8 mouse cellular contexts compared by ENCODE assay signal in the genomic region with DNA sequence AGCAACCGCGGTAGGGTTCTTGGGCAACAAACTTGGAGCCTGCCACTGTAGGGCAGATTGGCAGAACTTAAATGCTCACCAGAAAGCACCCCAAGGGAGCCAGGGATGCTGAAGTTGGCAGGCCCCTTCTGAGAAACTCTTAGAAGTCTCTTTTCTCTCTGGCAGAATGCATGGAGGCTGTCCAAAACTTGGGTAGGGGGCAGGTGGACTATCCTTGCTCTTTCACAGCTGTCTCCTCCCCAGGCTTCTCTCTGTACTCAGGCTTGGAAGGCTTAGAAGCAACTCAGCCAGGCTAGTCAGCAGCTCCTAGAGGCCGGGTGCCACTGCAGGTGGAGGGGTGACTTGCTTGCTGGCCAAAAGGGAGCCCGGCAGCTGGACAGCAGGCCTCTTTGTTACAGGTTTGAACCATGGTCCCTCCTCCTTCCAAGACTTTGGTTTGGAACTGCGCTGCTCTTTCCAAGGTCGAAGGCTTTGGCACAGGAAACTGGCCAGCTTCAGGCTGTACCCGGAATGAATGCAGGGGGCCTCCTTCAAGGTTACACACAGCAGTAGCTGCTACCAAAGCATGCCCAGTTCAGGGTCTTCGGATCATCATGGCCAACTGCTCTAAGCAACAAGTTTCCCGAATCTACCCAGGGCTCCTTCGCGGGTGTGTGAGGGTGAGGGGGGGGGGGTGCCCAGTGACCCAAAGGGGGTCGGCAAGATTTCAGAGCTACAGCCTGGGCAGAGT. TPM values are rescaled to one million over a fixed set of nuclear protein-coding genes. Genes with fewer than 3 reads are reported as not detected.
DNase-seq lines count a peak whose midpoint lies in the region; ATAC-seq lines count a peak whose summit lies in the region.

Gene Als2cl, plus strand, starts transcription at position 680 of the 730 bp plus-strand sequence.

- H3K36me3 ChIP-seq in forebrain, embryonic 12.5 days (replicated peaks): no peaks in the 10 kb centered on the region
- H3K36me3 ChIP-seq in hindbrain, embryonic 11.5 days (ENCODE audit: control insufficient read depth, insufficient read depth, low read length): no peaks in the 10 kb centered on the region
- no peaks in the 10 kb centered on the region for H3K36me3 ChIP-seq in midbrain, embryonic 16.5 days (ENCODE audit: control insufficient read depth, insufficient read depth, low read length)

- peak within 1 kb of the TSS; percentile 75 for H3K4me2 ChIP-seq in forebrain, embryonic 12.5 days
- peak within 1 kb of the TSS; percentile 83 for H3K4me2 ChIP-seq in hindbrain, embryonic 11.5 days (replicated peaks; ENCODE audit: low read depth, low read length)
- peak within 1 kb of the TSS; percentile 88 for H3K4me2 ChIP-seq in midbrain, embryonic 16.5 days (ENCODE audit: low read length)

- WGBS in forebrain, embryonic 12.5 days: 15% methylated on average over 12 of the region's 12 CpGs
- 13% methylated on average over 12 of the region's 12 CpGs for WGBS in hindbrain, embryonic 11.5 days
- 12% methylated on average over 12 of the region's 12 CpGs for WGBS in midbrain, embryonic 16.5 days

- peaks cover 22% of the 10 kb centered on the region for H3K4me1 ChIP-seq in forebrain, embryonic 12.5 days
- H3K4me1 ChIP-seq in hindbrain, embryonic 11.5 days (replicated peaks; ENCODE audit: control insufficient read depth, insufficient read depth, low read length): peaks cover 17% of the 10 kb centered on the region
- peaks cover 21% of the 10 kb centered on the region for H3K4me1 ChIP-seq in midbrain, embryonic 16.5 days (ENCODE audit: control insufficient read depth, insufficient read depth, low read length)

- H3K27me3 ChIP-seq in forebrain, embryonic 12.5 days: peaks cover 61% of the 10 kb centered on the region
- H3K27me3 ChIP-seq in hindbrain, embryonic 11.5 days (ENCODE audit: control insufficient read depth, insufficient read depth, low read length): peaks cover 34% of the 10 kb centered on the region
- H3K27me3 ChIP-seq in midbrain, embryonic 16.5 days (ENCODE audit: control insufficient read depth, insufficient read depth, low read depth, low read length): peaks cover 31% of the 10 kb centered on the region

- peak; percentile 27 for DNase-seq in embryo, embryonic 10.5 days (ENCODE audit: low spot score)
- DNase-seq in embryo, embryonic 11 days: no peak
- peak; percentile 29 for DNase-seq in Muller cell, postnatal 12 days (ENCODE audit: inconsistent ontology term)
- no peak for DNase-seq in hindbrain, embryonic 11.5 days (ENCODE audit: low spot score)
- DNase-seq in layer of hippocampus, postnatal 10 days (ENCODE audit: low spot score in 2 of 2): peak; percentile 51 to 53

- peak within 1 kb of the TSS; percentile 27; the same call in 1 of the 2 replicates for H3K9ac ChIP-seq in forebrain, embryonic 12.5 days
- 0 out of 2 replicates have a peak within 1 kb of the TSS, but pooled peaks have one; percentile 27 for H3K9ac ChIP-seq in hindbrain, embryonic 11.5 days (ENCODE audit: low read depth, low read length)
- peak within 1 kb of the TSS; percentile 67 for H3K9ac ChIP-seq in midbrain, embryonic 16.5 days (ENCODE audit: low read depth, low read length)

- no peak for ATAC-seq in forebrain, embryonic 12.5 days (ENCODE audit: low FRiP score)
- no peak for ATAC-seq in hindbrain, embryonic 11.5 days (ENCODE audit: low FRiP score)
- ATAC-seq in midbrain, embryonic 16.5 days: 0 out of 2 replicates have a peak, but pooled peaks have one; percentile 16
- no peak for ATAC-seq in megakaryocyte-erythroid progenitor cell, adult 5-6 weeks (replicated peaks; ENCODE audit: low FRiP score, low TSS enrichment, poor library complexity, severe bottlenecking)

- no peaks in the 10 kb centered on the region for H3K9me3 ChIP-seq in forebrain, embryonic 12.5 days
- H3K9me3 ChIP-seq in hindbrain, embryonic 11.5 days (ENCODE audit: control insufficient read depth, low read length): no peaks in the 10 kb centered on the region
- no peaks in the 10 kb centered on the region for H3K9me3 ChIP-seq in midbrain, embryonic 16.5 days (replicated peaks; ENCODE audit: control insufficient read depth, low read length, poor library complexity, severe bottlenecking)

- peak within 1 kb of the TSS; percentile 50 for H3K4me3 ChIP-seq in forebrain, embryonic 12.5 days (replicated peaks)
- H3K4me3 ChIP-seq in hindbrain, embryonic 11.5 days (ENCODE audit: low read depth, low read length): peak within 1 kb of the TSS; percentile 48
- H3K4me3 ChIP-seq in midbrain, embryonic 16.5 days (ENCODE audit: low read depth, low read length): peak within 1 kb of the TSS; percentile 55

- H3K27ac ChIP-seq in forebrain, embryonic 12.5 days: no peak within 1 kb of the TSS
- no peak within 1 kb of the TSS for H3K27ac ChIP-seq in hindbrain, embryonic 11.5 days (ENCODE audit: low read depth, low read length)
- no peak within 1 kb of the TSS for H3K27ac ChIP-seq in midbrain, embryonic 16.5 days (ENCODE audit: low read length)

RNA-seq across cellular contexts. Expression of gene Als2cl, which starts in this region (rescaled TPM):
- polyA plus RNA-seq in forebrain, embryonic 12.5 days (2016; fragmentation: Nextera tagmentation; extraction: Ambion mirVana): 1.2 and 1.7 TPM in 2 replicates
- polyA plus RNA-seq in hindbrain, embryonic 11.5 days (2014; fragmentation: Nextera tagmentation; extraction: Ambion mirVana): 1.0 and 1.1 TPM in 2 replicates
- 10 to 100 TPM; 11.6 to 15.4 TPM for total RNA-seq in layer of hippocampus, postnatal 10 days (2021)
- polyA plus RNA-seq in midbrain, embryonic 16.5 days (2015; fragmentation: Nextera tagmentation; extraction: Ambion mirVana): 2.5 and 2.7 TPM in 2 replicates
- total RNA-seq in megakaryocyte-erythroid progenitor cell, adult 5-6 weeks (2014; fragmentation: Nextera tagmentation): 3.7 TPM in 1 of 2 replicates, not detected in the other
- total RNA-seq in megakaryocyte-erythroid progenitor cell, adult 5-6 weeks (2017): 0.66 and 1.0 TPM in 2 replicates

Comparison
In these comparisons a context has a peak if more than half of its experiments do, and no peak if none do; other contexts are left out.
1. DNase-seq: peak in embryo, embryonic 10.5 days (single experiment), Muller cell, postnatal 12 days (single experiment) and layer of hippocampus, postnatal 10 days (2 of 2); none in embryo, embryonic 11 days (single experiment) and hindbrain, embryonic 11.5 days (single experiment).
2. Peak in every context shown above with its lines, with median percentiles within 50 percentile points of each other: H3K4me2 ChIP-seq, H3K4me3 ChIP-seq and H3K9ac ChIP-seq.